Mouse (Mus musculus): ENCODE data around the gene Nfib.

The Nfib gene

GRCm38 (mm10) chr4:82464051-82464632 lies 241.4 kb downstream of the Nfib start:
- DNase-seq (ENCODE audit: low read depth): no peak

- no peak for DNase-seq (ENCODE audit: low read depth)
Measured at GRCm38 (mm10) chr4:82463189-82463715, 242.3 kb downstream of the Nfib start.

- no peak for DNase-seq (ENCODE audit: low read depth)
Measured at GRCm38 (mm10) chr4:82461676-82462075, 243.9 kb downstream of the Nfib start.

DNA sequence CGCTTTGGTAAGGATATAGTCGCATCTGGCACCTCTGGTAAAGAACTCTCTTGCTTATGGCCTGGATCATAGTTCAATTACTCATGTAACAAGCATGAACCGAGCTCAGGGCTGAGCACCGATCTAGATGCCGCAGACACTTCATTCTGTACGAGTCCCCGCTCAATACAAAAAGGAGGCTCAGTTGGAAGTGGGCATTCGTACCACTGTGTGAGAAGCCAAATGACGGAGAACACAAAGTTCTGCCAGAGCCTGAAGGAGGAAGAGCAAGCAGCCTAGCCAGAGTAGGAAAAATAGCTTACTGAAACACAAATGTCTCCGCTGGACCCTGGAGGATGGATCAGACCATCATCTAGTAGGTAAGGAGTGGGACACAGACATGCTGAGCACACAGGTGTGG lies 246.7 kb downstream of the Nfib start:
- DNase-seq (ENCODE audit: low read depth): no peak

- DNase-seq (ENCODE audit: low read depth): no peak
Measured at GRCm38 (mm10) chr4:82456908-82457307, 248.6 kb downstream of the Nfib start.

- no peak for DNase-seq (ENCODE audit: low read depth)
Measured at GRCm38 (mm10) chr4:82456323-82456713, 249.2 kb downstream of the Nfib start.

- DNase-seq (ENCODE audit: low read depth): no peak
Measured at GRCm38 (mm10) chr4:82455617-82456322, 249.8 kb downstream of the Nfib start.

DNA sequence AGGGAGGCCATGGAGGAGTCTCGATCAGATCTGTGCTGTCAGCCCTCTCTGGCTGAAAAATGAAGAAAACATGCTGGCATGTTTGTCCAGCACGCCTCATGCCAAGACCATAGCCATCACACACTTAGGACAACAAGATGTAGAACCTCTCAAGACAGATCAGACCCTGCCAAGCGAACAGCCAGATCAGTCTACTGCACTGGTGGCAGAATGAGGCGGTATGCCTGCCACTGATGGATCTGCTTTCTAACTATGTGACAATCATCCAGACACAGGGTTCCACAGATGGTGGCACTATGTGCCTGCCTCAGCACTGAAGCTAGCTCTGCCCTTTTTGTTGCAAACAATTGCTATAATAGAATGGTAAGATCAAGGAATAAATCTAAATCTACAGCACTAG lies 250.6 kb downstream of the Nfib start:
- no peak for DNase-seq (ENCODE audit: low read depth)

GRCm38 (mm10) chr4:82453341-82453740 lies 252.2 kb downstream of the Nfib start:
- no peak for DNase-seq (ENCODE audit: low read depth)

- DNase-seq (ENCODE audit: low read depth): no peak
Measured at GRCm38 (mm10) chr4:82452905-82453304, 252.6 kb downstream of the Nfib start.

GRCm38 (mm10) chr4:82447061-82447671 lies 258.4 kb downstream of the Nfib start:
- no peak for DNase-seq (ENCODE audit: low read depth)

- no peak for DNase-seq (ENCODE audit: low read depth)
Measured at GRCm38 (mm10) chr4:82444078-82444477, 261.5 kb downstream of the Nfib start.

DNA sequence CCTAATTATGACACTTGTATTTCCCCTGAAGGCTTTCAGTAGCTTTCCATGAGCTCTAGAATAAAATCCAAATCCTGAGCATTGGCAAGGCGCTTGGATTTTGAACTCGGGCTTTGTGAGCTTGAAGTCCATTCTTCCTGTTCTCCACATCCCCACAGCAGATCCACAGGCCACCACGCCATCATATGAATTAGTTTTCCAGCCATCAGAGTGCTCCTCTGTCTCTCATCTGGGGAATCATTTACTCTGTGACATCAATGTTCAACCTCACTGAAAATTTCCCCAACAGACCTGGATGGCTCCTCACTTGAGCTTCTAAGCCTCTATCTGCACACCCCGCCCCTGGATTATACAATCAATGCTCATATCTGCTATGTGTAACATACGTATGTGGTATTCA lies 262.1 kb downstream of the Nfib start:
- DNase-seq (ENCODE audit: low read depth): no peak

- DNase-seq (ENCODE audit: low read depth): no peak
Measured at GRCm38 (mm10) chr4:82443003-82443402, 262.5 kb downstream of the Nfib start.

DNA sequence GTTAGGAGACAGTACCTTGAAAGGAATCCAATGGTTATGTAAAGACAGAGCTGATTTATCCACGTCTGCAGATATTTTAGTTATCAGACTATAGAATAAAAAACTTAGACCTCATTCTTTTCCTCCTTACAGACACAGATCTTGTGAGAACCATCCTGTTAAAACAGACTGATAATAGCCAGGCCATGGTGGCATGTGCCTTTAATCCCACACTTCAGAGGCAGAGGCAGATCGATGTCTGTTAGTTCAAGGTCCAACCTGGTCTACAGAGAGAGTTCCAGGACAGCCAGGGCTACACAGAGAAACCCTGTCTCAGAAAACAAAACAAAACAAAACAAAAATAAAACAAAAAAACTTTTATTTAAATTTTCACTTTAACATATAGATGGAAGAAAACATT lies 264.9 kb downstream of the Nfib start:
- no peak for DNase-seq (ENCODE audit: low read depth)

DNA sequence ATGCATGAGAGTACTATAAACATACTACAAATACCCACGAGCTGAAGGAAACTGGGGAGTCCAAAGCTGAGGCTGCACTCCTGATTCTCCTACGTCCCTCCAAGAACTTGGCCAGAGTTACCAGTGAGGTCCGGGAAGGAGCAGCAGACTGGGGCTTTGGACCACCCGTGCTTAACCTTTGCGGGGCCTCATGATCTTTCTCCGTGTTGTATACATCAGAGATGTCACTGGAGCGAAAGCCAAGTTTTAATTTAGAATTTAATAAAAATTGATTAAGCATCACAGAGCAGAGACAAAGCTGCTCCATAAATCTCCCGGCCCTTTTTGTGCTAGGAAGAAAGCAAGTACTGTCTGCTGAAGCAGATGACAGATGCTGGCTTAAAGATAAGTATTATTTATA lies 265.7 kb downstream of the Nfib start:
- no peak for DNase-seq (ENCODE audit: low read depth)

GRCm38 (mm10) chr4:82438631-82439030 lies 266.9 kb downstream of the Nfib start:
- DNase-seq (ENCODE audit: low read depth): no peak

DNA sequence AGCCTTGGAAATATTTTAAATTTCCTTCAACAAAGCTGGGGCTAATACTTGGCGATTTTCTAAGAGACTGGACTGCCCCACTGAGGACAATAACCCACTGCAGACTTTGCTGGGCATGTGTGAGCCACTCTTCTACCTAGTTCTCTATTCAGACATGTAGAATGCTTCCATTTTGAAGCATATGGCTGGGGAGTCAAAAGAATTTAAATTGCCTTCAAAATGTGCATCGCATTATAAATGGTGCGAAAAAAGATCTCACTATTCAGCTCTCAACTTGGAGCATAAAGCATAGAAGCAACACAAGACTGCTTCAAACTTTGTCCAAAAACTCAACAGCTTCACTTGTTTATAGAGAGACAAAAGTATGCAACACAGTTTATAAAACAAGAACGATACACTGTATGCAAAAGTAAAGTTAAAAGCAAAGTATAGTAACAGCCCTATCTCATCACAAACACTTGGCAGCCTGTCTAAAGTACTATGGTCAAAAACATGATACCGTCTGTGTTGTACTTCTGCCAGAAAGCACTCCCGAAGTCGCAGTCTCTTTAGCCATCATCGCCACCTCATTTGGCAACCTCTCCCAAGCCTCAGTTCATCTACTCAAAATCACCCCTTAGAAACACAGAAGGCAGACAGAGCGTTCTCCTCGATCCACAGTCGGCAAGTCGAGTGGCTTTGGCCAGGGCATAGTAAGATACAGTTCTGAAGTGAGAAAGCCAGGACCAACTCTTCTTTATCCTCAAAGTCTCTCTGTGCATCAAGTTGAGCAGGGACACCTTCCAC lies 267.8 kb downstream of the Nfib start:
- no peak for DNase-seq (ENCODE audit: low read depth)

- DNase-seq (ENCODE audit: low read depth): no peak
Measured at GRCm38 (mm10) chr4:82436656-82437055, 268.9 kb downstream of the Nfib start.

DNA sequence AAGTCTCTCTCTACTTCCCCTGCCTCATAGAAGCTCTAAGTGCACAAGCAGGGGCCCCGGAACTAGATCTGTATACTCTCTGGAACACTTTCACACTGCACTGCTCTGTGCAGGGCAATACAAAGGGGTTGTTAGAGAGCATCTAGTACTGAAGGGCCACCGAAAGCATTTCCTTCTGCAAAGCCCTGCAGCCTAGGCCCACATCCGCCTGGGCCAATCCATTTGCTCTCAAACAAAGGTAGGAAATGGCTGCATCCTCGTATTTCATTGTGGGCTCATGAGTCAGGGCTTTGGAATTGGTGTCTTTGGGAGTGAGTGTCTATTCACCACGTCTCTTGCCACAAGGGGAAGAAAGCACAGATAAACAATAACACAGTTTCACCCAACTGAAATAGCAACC lies 269.8 kb downstream of the Nfib start:
- DNase-seq (ENCODE audit: low read depth): no peak

GRCm38 (mm10) chr4:82433926-82434705 lies 271.4 kb downstream of the Nfib start:
- no peak for DNase-seq (ENCODE audit: low read depth)

DNA sequence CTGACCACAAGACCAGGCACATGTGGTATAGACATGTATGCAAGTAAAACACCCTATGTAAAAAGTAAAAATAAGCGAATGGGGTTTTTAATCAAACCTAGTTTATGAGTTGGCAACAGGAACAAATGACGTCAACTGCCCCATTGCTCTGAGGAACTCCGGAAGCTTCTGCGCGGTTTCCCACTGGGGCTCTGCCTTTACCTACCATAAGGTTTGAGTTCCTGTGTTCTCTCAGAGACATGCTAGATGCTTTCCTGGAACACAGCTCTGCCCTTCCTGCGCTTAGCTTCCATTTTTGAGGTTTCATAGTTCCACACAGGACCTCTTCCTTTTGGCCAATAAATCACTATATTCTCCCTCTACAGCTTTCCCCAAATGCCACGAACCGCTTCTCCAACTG lies 273.7 kb downstream of the Nfib start:
- no peak for DNase-seq (ENCODE audit: low read depth)
